Mouse (Mus musculus): ENCODE data around the gene Ubxn7. TPM values are rescaled to one million over a fixed set of nuclear protein-coding genes. Genes with fewer than 3 reads are reported as not detected.
"Not testable (repeated sequence)": the region's sequence is repeated elsewhere in the genome, so short reads cannot be mapped to it uniquely, and the experiment has no call there.

Ubxn7 gene
- total RNA-seq (2021), result 40.4 and 77.1 TPM in 2 replicates
- long read RNA-seq, full-length matches to known transcripts, result 6 of 15 reads
- long read RNA-seq, partial matches to known transcripts, result 0 of 15 reads
- long read RNA-seq, other reads (novel, unspliced or antisense), result 9 of 15 reads

DNA sequence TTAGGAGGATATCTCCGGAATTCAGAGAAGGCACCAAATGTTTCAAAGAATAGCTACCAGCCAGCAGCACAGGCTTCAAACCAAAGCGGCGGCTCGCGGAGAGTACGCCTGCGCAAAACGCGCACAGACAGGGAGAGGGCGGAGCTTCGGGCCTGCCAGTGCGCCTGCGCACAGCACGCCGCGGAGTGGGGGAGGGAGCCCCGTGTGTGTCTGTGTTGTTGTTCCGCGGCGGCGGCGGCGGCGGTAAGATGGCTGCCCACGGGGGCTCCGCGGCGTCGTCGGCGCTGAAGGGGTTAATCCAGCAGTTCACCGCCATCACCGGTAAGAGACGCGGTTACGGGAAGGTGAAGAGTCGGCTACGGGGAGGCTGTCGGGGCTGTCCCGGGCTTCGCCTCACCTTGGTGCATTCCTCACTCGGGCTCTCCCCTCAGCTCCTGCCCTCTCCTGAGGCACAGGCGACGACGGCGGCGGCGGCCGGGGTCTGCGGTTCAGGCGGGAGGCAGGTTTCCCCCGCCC, at the start of gene Ubxn7:
TSS of gene Ubxn7 (plus strand) at position 218 of the 516 bp plus-strand sequence.
- peak; percentile 99 for DNase-seq

DNA sequence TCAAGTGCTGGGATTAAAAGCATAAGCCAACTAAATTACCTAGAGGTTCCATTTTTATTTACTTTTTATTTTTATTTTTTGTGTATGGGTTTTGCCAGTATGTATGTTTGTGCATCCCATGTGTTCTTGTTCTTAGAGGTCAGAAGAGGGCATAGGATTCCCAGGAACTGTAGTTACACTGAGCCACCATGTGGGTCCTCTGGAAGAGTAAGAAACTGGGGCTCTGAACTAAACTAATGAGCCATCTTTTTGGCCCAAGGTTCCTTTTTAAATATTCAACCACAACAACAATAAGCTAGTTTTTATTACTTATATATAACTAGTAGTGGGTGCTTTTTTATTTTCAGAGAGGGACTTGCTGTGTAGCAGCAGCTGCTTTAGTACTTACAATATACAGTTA, 49.4 kb upstream of the Ubxn7 start:
- no peak for DNase-seq

DNA sequence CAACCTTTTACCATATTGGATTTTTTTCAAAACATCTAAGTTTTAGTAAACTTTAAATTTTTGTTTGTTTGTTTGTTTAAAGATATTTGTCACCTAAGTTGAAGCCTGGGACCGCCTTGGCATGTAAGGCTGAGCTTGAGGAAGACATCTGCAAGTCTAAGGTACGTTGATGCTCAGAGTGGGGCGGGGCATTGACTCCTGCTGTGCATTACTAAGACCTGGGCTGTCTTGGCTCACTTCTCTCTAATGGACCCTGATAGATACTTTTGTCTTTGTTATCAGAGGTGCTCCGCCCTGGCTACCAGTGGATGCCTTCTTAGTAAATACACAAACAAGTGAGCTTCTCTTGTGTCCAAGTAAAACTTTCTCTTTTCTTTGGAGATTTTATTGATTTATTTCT, 40.2 kb upstream of the Ubxn7 start:
- DNase-seq, result no peak

DNA sequence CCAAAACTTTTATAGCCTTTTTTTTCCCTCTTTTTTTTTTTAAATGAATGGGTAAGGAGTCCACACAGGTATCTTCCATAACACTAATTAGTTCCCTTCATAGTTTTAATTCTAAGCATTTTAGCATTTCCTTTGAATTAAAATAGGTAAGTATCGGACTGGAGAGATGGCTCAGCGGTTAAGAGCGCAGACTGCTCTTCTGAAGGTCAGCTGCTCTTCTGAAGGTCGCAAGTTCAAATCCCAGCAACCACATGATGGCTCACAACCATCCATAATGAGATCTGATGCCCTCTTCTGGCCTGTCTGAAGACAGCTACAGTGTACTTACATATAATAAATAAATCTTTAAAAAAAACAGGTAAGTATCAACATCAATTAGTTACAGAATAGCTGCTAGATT, 32.4 kb upstream of the Ubxn7 start:
- DNase-seq, result not testable (repeated sequence)

DNA sequence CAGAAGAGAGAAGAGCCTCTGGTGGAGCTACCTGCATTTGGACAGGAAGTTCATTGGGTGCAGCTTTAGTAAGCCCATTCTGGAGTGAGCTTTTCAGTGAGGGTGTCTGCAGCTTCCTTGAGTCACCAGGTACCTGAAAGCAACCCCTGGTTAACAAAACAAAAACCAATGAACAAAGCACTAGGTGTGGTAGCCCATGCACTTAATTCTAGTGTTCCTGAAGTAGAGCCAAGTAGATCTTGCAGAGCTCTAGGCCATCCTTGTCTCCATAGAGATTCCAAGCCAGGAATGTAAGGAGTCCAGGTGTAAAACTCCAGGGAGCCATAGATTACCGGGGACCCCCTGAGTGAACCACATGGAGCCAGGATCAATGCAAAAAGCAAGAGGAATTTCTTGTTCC, 29.0 kb upstream of the Ubxn7 start:
- DNase-seq, result no peak

DNA sequence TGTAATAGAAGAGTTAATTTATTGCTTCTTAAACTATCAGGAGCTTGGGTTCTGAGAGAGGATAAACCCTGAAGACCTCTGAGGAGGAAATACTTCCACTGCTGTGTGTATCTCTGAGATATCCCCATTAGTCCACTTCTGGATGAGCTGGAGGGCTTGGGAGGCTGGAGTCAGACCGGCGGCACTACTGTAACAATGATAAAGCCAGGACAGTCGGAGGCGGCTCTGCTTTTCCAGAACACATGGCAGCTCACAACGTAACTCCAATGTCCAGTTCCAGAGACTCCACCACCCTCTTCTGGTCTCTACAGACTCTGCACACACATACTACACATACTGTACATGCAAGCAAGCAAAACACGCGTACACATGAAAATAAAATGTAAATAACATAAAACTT, 28.2 kb upstream of the Ubxn7 start:
- no peak for DNase-seq

DNA sequence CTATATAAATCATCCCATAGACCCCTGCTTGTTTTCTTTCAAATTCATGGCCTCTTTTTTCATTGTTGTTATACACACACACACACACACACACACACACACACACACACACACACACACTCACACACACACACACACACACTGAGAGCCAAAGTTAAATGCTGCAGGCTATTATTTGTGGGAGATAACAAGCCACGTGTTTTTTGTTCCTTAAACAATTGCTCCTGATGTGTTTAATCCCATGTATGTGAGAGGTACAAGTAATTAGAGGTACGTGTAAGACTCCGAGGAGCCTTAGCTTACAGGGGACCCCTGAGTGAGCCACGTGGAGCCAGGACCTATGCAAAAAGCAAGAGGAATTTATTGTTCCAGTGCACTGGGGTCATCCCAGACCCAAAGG, 20.1 kb upstream of the Ubxn7 start:
- DNase-seq, result no peak

DNA sequence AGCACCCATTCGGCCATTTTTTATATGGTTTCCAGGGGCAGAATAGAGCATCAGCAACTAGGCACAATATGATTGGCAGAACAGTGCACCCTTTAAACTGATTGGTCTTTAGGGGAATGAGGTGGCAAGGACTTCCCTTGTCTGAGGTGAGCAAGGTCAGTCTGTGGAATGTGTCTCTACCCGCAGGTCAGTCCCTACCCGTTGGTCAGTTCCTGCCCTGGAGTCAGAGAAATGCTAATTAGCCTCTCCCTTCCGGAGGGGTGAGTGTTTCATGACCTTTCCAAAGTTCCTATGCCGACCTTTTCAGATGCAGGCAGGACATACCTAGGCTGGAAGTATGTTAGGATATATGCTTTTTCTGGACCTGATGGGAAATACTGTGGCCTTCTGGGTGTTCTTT, 19.7 kb upstream of the Ubxn7 start:
- no peak for DNase-seq

DNA sequence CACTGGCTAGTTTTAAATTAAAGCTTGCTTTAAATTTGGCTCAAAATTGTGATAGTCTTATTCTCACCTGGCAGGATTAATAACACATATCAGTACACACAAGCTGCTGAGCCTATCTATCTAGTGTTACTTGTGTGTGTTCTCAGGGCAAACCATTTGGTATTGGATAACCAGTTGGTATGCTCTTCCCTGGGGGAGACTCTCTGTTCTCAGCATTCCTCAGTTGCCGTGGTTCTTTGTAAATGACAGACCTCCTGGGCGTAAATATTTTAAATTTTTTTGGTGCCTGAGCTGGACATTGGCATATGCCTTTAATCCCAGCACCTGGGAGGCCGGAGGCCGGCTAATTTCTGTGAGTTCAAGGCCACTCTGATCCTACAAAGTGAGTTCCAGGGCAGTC, 19.2 kb upstream of the Ubxn7 start:
- no peak for DNase-seq

DNA sequence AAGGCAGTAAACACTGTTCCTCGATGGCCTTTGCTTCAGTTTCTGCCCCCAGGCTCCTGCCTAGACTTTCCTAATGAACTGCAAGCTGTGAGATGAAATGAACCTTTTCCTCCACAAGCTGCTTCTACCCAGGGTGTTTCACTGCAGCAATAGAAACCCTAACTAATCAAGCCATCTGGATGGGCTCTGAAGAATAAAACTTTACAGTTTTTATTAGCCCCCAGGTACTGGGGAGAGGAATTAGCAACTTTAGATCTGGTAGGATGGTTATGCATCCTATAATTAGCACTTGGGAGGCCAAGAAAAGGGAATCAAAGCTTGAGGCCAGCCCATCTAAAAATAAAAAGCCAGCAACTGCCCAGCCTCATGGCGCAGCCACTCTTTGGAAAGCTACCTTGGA, 15.5 kb upstream of the Ubxn7 start:
- DNase-seq, result no peak

DNA sequence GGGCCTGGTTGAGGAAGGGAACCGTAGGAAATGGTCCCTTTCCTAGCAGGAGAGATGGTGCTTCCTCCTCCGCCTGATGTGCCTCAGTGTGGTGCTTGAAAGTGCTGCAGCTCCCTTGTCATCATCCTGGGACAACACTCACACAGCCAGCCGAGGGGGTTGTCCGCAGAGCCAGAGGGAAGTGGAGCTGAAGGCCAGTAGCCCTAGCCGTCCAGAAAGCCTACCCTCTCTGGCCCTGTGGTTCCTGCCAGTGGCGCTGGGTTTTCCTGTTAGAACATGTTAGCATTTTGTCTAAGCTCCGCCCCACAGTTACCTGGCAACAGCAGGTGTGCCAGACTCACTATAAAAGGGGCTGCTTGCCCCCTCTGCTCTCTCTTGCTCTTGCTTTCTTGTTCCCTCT, 8.1 kb upstream of the Ubxn7 start:
- DNase-seq, result no peak

DNA sequence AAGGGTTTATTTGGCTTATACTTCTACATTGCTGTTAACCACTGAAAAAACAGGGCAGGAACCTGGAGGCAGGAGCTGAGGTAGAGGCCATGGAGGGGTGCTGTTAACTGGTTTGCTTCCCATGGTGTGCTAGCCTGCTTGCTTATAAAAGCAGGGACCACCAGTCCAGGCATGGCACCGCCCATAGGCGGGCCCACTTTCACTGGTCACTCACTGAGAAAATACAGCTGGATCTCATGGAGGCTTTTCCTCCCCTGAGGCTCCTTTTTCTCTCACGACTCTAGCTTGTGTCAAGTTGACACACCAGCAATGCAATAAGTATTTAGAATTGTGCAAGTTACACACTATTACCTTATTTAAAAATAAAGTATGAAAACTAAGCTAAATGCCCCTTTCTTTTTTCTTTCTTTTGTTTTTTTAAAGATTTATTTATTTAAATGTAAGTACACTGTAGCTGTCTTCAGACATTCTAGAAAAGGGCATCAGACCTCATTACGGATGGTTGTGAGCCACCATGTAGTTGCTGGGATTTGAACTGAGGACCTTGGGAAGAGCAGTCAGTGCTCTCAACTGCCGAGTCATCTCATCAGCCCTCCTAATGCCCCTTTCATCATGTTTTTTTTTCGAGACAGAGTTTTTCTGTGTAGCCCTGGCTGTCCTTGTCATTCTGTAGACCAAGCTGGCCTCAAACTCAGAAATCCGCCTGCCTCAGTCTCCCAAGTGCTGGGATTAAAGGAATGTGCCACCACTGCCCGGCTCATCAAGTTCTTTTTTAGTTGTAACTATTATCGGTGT, 984 bp upstream of the Ubxn7 start:
- no peak for DNase-seq

DNA sequence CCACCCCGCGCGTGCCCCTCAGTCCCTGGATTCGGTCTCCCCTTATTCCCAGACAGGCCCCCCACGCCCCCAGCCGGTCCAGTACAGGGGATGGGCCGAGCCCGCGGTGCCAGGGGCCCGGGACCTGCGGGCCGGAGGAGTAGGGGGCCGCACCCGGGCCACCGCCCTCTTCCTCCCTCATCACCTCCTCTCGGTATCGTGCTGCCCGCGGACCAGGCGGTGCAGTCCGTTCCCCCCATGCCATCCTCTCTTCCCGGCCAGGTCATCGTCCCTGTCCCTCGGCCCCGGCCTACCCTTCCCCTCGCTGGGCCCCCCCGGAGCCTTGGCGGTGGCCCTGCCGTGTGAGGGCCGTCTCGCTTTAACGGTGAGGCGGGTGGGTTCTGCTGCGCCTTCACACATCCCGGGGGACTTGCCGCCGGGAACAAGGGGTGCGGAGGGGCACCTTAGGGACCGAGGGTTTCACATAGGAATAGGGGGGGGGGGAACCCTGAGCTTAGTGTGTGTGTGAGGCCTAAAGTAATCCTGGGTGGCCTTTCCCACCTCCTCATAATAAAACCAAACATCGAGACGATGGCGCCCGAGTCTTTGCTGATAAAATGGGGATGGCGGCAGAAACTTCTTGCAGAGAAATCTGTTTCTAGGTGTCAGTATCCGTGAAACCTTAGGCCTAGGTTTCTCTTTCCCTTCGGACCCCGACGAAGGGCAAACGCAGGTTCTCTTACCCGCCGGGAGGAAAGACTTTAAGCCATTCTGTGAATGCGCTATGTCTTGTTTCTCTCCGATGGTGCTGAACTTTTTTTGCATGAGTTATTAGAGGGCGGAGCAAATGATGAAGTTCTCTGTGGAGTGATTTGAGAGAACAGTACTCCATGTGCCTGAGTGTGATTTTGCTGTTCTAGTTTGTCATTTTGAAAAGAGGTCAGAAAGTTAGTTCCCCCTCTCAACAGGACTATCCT, 777 bp downstream of the Ubxn7 start:
- peak; percentile 61 for DNase-seq

DNA sequence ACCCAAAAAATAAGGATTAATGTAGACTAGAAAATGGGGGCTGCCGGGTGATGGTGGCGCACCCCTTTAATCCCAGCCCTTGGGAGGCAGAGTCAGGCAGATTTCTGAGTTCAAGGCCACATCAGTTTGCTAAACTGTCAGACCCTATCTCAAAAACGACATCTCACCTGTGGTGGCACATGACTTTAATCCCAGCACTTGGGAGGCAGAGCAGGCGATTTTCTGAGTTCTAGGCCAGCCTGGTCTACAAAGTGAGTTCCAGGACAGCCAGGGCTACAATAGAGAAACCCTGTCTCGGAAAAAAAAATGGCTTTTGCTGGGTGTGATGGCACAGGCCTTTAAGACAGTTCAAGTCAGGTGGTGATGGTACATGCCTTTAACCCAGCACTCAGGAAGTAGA, 3.1 kb downstream of the Ubxn7 start:
- no peak for DNase-seq

DNA sequence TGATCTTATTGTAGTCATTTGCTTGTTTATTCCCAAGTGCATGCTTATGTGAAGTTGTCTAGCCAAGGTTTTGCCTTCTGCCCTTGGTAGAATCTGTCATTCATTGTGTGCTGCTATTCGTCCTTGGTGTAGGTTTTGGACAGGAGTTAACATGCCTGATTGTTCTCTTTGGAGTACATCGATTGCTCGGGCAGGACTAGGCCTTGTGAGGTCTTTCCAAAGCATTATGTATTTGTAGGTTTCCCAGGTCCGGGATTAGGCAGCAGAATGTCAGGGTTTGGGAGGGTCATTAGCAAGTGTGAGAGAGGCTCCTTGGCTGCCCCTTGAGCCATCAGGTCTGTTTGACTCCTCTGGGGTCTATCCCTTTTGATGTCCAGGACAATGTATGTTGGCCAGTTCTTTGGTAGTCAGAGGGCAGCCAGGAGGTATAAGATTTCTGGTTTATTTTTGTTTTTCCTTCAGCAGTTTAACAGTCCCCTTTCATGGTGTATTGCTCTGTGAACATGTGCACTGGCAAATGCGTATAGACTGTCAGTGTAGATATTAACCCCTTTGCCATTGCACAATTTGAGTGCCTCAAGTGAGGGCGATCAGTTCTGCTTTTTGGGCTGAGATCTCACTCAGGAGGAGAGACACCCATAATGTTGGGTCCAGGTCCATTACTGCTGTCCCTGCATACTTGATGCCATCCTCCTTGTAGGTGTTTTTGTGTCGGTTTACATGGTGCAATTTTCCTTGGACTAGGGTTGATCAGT, 4.1 kb downstream of the Ubxn7 start:
- no peak for DNase-seq

DNA sequence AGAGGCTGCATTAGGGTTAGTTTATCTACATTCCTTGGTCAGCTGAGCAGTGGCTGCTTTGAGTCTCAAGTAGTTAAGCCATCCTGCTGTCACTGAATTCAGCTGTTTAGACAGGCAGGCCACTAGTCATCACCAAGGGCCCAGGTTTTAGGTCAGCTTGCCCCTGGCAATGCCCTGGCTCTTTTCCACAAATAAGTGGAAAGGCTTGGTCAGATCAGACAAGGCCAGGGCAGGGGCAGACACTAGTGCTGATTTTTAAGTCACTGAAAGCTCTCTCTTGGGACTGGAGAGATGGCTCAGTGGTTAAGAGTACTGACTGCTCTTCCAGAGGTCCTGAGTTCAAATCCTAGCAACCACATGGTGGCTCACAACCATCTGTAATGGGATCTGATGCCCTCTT, 4.9 kb downstream of the Ubxn7 start:
- DNase-seq, result no peak

DNA sequence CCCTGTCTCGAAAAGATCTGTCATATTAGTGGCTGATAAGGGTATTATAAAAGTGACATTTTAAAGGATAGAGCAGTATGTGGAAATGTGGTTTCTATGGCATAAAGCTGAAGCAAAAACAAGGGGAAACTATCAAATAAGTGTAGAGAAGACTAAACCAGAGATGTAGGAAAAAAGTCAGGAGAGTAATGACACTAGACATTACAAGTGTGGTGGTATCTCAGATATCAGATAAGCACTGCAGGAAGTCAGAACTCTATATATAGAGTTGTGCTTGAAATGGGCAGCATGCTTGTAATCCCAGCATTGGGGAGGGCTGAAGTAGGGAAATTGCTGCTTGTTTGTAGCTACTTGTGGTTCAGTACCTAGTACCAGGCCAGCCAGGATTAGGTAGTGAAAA, 8.4 kb downstream of the Ubxn7 start:
- DNase-seq, result no peak

DNA sequence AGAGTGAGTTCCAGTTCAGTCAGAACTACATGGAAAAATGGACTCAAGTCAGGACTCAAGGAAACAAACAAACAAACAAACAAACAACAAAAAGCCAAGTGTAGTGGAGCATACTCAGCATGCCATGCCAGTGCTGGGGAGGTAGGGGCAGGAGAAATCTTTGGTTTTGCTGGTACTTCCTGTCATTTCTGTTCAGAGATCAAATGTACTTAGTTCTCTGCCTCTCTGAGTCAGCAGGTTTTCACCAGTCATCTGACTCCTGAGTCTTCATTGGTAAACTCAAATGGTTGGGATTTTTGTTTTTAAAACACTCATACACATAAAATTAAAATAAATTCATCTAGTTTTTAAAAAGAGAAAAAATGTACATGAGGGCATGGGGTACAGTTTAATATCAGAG, 13.5 kb downstream of the Ubxn7 start:
- no peak for DNase-seq

DNA sequence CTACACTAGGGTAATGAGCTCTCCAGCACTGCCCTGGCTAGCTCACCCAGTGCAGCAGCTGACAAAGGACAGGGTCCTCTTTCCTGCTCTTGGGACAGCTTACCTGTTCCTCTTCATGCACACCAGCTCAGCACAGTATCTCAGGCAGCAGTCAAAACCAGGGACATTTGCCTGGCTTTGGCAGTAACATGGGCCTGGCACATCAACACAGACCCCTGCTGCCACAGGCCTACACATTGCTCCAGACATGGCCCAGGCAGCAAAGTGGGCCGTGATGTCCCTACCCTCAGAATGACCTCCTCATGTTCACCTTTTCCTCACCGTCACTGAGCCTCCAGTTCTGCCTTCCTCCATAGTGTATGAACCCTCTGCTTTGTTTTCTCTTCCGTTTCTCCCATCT, 18.7 kb downstream of the Ubxn7 start:
- DNase-seq, result no peak

DNA sequence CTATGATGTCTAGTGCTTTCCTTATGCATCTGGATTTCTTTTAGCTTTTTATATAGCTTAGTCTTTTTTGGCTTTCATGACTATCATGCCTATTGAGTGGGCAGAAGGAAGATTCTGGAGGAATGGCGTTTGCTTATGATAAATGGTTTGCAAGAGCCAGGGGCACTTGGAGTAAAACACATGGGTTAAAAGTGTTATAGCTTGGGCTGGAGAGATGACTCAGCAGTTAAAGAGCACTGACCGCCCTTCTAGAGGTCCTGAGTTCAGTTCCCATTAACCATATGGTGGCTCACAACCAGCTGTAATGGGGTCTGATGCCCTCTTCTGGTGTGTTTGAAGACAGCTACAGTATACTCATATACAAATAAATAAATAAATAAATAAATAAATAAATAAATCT, 31.5 kb downstream of the Ubxn7 start:
- no peak for DNase-seq

DNA sequence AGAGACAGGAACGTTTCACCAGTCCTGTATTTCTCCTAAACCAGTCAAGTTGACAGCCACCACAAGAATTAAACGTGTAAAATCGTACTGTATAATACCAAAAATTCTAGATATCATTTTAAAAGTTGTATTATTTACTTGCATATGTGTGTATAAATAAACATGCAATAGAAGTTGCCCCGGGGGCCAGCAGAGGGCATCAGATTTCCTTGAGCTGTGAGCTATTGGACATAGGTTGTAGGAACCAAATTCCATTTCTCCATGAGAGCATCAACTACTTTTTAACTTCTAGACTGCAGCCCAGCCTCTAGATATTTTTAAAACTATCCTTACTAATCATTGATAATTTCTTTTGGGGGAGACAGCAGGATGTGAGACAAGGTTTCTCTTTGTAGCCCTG, 39.3 kb downstream of the Ubxn7 start:
- DNase-seq, result peak; percentile 45

DNA sequence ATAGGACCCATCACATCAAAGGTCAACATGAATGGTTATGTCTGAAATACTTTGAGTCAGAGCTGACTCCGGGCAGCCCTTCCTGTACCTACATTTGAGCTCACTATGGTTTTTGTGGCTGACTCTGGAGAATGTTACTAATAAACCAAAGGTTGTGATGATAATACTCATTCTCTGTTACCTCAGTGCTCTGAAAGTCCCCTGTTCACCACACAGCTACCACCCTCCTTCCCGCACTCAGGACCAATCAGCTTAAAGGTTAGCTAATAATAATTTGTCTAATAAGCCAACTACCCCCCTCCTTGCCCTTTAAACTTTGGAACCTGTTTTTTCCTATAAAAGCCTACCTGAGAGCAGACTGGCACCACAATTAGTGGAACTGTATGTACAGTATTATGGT, 47.5 kb downstream of the Ubxn7 start:
- DNase-seq, result no peak
